Mouse (Mus musculus) heart, postnatal 0 days (tissue): Measurements from ENCODE around the gene Vamp8.

Source experiments
- CTCF ChIP-seq: IDR thresholded peaks from 2 replicates; pipeline ENCODE4 v1.5.1; 2016; ENCODE audit warnings: antibody characterized with exemption, control low read depth, low read depth
- EP300 ChIP-seq: IDR thresholded peaks from 2 replicates; pipeline ENCODE4 v1.6.1; 2016; ENCODE audit warnings: antibody characterized with exemption, low read depth

GRCm38 (mm10) chr6:72396837-72397251 lies 6.3 kb upstream of the Vamp8 start:
- TF ChIP-seq CTCF, result no peak
- no peak for TF ChIP-seq EP300
